Mouse (Mus musculus): ENCODE measurements around the gene Tc2n.

DNA sequence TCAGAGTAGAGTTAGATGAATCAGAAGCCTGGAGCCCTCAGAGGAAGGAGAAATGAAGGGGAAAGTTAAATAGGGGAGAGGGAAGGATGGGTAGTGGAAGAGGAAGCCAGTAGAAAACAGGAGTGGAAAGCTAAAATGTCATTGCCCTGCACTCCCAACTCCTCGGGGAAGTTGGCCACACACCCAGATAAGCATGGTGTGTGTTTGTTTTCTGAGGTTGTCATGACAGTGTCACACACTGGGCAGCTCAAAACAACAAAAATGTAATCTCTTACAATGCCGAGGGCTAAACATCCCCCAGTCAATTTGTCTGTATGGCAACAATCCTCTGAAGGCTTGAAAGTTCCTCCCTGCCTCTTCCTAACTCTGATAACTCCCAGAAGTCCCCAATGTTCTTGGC is 22.2 kb upstream of the Tc2n start:
- TF ChIP-seq CTCF (IDR thresholded peaks at IDR 0.05; ENCODE audit: insufficient read depth, low read depth, low read length), result no peak
- no peak for TF ChIP-seq POLR2A (IDR thresholded peaks at IDR 0.05; ENCODE audit: insufficient read depth, low read depth, low read length)

All from olfactory bulb, adult 2 months (tissue).